Mouse (Mus musculus): ENCODE measurements around the gene Mamld1. TPM values are rescaled to one million over a fixed set of nuclear protein-coding genes. Genes with fewer than 3 reads are reported as not detected.

Gene Mamld1
- polyA plus RNA-seq, 1 experiment from 2014 or later: 9.8 TPM

DNA sequence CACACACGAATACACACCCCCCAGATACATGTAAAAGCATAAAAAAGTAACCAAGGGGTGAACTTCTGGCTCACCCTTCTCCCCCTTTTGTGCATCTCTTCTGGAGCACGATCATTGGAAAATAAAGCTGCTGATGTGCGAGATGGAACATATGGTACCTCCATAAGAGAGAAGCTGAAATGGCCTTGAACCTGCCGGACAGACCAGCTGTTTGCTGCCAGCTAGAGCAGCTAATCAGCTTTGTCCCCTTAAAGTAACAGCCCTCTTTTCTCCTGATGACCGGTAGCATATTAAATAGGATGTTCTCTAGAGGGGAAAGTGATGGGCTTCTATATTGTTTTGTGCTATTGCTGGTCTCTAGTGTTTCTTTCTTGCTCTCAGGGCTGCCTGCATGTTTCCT is 3.2 kb downstream of the Mamld1 start:
- H3K9ac ChIP-seq (replicated peaks; ENCODE audit: low read depth, low read length): no peak overlapping the region
- H3K4me1 ChIP-seq (ENCODE audit: control insufficient read depth, insufficient read depth, low read length): no peaks in the 10 kb centered on the region; the same call in 1 of the 2 replicates
- H3K27me3 ChIP-seq (ENCODE audit: control insufficient read depth, insufficient read depth, low read length): no peaks in the 10 kb centered on the region
- H3K4me3 ChIP-seq (ENCODE audit: low read depth, low read length): no peak overlapping the region
- H3K36me3 ChIP-seq (ENCODE audit: control insufficient read depth, insufficient read depth, low read length): no peaks in the 10 kb centered on the region
- no peak overlapping the region for H3K27ac ChIP-seq (ENCODE audit: low read depth, low read length)
- no peaks in the 10 kb centered on the region for H3K9me3 ChIP-seq (ENCODE audit: control insufficient read depth, low read length)
- H3K4me2 ChIP-seq (ENCODE audit: low read depth, low read length): peak overlapping the region; percentile 59; the same call in 1 of the 2 replicates
- no peak for ATAC-seq (ENCODE audit: low read depth)
- WGBS: 40% methylated on average over 5 of the region's 5 CpGs

DNA sequence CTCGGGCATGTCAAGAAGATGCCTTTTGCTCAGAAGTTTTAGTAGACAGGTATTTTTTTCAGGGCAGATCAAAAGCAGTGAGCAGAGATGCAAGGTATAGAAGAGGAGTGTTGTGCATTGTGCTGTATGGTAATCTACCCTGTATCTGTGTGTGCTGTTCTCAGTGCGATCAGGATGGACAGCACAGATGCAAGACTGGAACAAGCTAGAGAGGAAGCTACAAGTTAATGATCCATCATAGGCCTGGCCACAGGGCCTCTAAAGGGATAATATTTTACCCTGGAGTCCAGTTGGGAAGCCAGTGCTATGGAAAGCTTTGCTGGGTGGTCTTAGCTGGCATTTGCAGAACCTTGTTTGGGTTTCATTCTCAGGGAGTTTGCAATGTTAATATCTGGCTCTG is 6.9 kb downstream of the Mamld1 start:
- no peak overlapping the region for H3K27ac ChIP-seq (ENCODE audit: low read depth, low read length)
- 62% methylated on average over 2 of the region's 2 CpGs for WGBS
- no peaks in the 10 kb centered on the region for H3K9me3 ChIP-seq (ENCODE audit: control insufficient read depth, low read length)
- H3K36me3 ChIP-seq (ENCODE audit: control insufficient read depth, insufficient read depth, low read length): no peaks in the 10 kb centered on the region
- H3K4me2 ChIP-seq (ENCODE audit: low read depth, low read length): no peak overlapping the region
- no peak overlapping the region for H3K9ac ChIP-seq (replicated peaks; ENCODE audit: low read depth, low read length)
- no peak for ATAC-seq (ENCODE audit: low read depth)
- H3K4me1 ChIP-seq (ENCODE audit: control insufficient read depth, insufficient read depth, low read length): no peaks in the 10 kb centered on the region; the same call in 1 of the 2 replicates
- no peak overlapping the region for H3K4me3 ChIP-seq (ENCODE audit: low read depth, low read length)
- no peaks in the 10 kb centered on the region for H3K27me3 ChIP-seq (ENCODE audit: control insufficient read depth, insufficient read depth, low read length)

DNA sequence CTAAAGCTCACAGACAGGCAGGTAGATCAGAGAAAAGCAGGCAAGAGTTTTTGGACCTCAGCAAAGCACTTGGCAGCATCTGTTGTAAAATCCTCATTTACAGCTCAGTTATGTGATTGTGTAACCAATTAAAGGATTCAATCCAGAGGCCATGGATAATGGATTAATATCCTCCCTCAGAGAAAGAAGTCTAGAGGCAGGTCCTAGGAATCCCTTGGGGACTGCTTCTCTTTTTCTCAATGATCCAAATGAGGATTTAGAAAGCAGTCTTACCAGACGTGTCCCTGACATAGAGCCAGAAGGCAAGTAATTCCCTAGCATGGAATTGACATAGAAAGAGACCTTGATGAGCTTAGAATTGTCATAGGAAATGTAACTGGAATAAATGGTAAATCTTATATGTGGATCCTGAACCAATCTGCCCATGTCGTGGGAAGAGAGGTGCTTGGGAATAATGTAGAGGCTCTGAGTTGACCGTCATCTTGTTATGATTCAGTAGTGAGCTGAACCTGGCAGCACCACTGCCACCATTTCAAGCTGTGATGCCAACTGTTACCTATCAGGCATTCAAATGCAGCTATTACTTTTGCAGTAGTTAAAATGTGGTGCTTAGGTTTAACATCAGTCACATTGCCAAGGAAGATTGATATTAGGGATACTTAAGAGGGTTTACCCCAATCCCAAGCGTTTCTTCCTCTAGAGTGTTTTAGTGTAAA is 35.2 kb downstream of the Mamld1 start:
- ATAC-seq (ENCODE audit: low read depth): no peak
- Histone ChIP-seq H3K27ac (ENCODE audit: low read depth, low read length) (no peak overlapping the region), H3K4me1 (ENCODE audit: control insufficient read depth, insufficient read depth, low read length) (no peaks in the 10 kb centered on the region), H3K4me2 (ENCODE audit: low read depth, low read length) (no peak overlapping the region), H3K27me3 (ENCODE audit: control insufficient read depth, insufficient read depth, low read length) (no peaks in the 10 kb centered on the region), H3K9ac (replicated peaks; ENCODE audit: low read depth, low read length) (no peak overlapping the region), H3K4me3 (ENCODE audit: low read depth, low read length) (no peak overlapping the region), H3K36me3 (ENCODE audit: control insufficient read depth, insufficient read depth, low read length) (no peaks in the 10 kb centered on the region), H3K9me3 (ENCODE audit: control insufficient read depth, low read length) (no peaks in the 10 kb centered on the region)
- WGBS: 60% methylated on average over 4 of the region's 4 CpGs

DNA sequence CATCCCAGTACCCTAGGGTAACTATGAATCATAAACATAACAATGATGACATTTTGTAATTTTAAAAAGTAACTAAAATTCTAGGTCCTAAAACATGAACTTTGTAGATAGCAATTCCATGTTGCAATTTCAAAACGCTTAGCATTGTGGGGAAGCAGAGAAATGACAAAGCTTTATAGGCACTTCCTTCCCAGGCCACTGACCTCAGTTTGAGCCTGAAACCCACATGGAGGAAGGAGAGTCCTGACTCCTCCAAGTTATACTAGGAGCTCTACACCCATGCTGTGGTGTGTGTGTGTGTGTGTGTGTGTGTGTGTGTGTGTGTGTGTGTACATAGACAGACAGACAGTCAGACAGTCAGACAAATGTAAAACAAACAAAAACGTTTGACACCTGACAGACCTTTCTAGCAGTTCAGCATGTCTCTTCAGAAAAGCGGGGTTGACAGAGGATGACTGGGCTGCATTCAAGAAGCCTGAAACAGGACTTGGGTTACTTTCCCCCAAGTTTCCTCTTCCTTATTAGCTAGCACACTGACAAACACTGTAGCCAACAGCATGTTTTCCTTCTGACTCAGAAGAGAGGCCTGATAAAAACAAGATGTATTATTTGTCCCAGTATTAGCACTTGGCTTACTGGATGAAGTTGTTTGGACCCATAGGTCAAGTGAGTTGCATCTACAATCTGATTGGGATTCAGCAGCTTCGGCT is 37.5 kb downstream of the Mamld1 start:
- no peaks in the 10 kb centered on the region for H3K4me1 ChIP-seq (ENCODE audit: control insufficient read depth, insufficient read depth, low read length)
- H3K27me3 ChIP-seq (ENCODE audit: control insufficient read depth, insufficient read depth, low read length): no peaks in the 10 kb centered on the region
- no peak overlapping the region for H3K9ac ChIP-seq (replicated peaks; ENCODE audit: low read depth, low read length)
- H3K27ac ChIP-seq (ENCODE audit: low read depth, low read length): no peak overlapping the region
- H3K4me3 ChIP-seq (ENCODE audit: low read depth, low read length): no peak overlapping the region
- H3K36me3 ChIP-seq (ENCODE audit: control insufficient read depth, insufficient read depth, low read length): no peaks in the 10 kb centered on the region
- no peaks in the 10 kb centered on the region for H3K9me3 ChIP-seq (ENCODE audit: control insufficient read depth, low read length)
- H3K4me2 ChIP-seq (ENCODE audit: low read depth, low read length): no peak overlapping the region
- ATAC-seq (ENCODE audit: low read depth): no peak
- whole genome bisulfite sequencing: 67% methylated on average over 4 of the region's 4 CpGs

DNA sequence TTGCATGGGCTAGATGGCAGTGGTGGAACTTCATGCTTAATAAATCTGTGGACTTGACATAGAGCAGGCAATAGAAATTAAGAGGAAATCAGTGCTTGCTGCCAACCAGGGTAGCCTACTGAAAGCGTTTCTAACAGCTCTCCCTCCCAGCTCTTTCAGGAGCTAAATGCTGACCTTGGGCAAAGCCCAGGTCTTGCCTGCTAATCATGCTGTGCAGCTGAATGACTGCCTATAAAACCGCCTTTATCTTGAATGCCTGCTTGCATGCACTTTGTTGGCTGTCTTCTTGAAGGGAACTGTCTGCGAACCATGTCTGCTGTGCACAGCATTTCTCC is 38.0 kb downstream of the Mamld1 start:
- no peaks in the 10 kb centered on the region for H3K4me1 ChIP-seq (ENCODE audit: control insufficient read depth, insufficient read depth, low read length)
- H3K4me3 ChIP-seq (ENCODE audit: low read depth, low read length): no peak overlapping the region
- 21% methylated on average over 3 of the region's 3 CpGs for WGBS
- no peaks in the 10 kb centered on the region for H3K9me3 ChIP-seq (ENCODE audit: control insufficient read depth, low read length)
- H3K27me3 ChIP-seq (ENCODE audit: control insufficient read depth, insufficient read depth, low read length): no peaks in the 10 kb centered on the region
- H3K36me3 ChIP-seq (ENCODE audit: control insufficient read depth, insufficient read depth, low read length): no peaks in the 10 kb centered on the region
- ATAC-seq (ENCODE audit: low read depth): peak; percentile 56; the same call in 1 of the 2 replicates
- H3K27ac ChIP-seq (ENCODE audit: low read depth, low read length): no peak overlapping the region
- no peak overlapping the region for H3K9ac ChIP-seq (replicated peaks; ENCODE audit: low read depth, low read length)
- H3K4me2 ChIP-seq (ENCODE audit: low read depth, low read length): no peak overlapping the region

DNA sequence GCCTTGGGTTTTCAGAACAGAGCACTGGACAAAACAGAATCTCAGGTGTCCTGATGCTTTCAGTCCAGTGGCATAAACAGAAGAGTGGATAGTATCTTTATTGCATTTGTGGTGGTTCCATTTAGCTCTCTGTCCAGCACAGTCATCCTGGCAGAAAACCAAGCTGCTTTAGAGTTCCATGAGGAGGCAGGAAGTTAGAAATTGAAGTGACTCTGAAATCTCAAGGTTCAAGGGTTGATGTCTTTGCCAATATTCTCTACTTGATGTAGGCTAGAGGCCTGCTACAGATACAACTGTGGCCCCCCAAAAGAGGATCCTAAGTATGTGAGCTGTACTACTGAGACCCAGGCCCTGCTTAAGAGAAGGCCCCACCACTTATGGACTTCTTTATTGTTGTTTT is 55.8 kb downstream of the Mamld1 start:
- H3K9ac ChIP-seq (replicated peaks; ENCODE audit: low read depth, low read length): no peak overlapping the region
- H3K4me3 ChIP-seq (ENCODE audit: low read depth, low read length): no peak overlapping the region
- no peak for ATAC-seq (ENCODE audit: low read depth)
- H3K36me3 ChIP-seq (ENCODE audit: control insufficient read depth, insufficient read depth, low read length): no peaks in the 10 kb centered on the region
- no peaks in the 10 kb centered on the region for H3K4me1 ChIP-seq (ENCODE audit: control insufficient read depth, insufficient read depth, low read length)
- no peak overlapping the region for H3K4me2 ChIP-seq (ENCODE audit: low read depth, low read length)
- no peaks in the 10 kb centered on the region for H3K27me3 ChIP-seq (ENCODE audit: control insufficient read depth, insufficient read depth, low read length)
- H3K9me3 ChIP-seq (ENCODE audit: control insufficient read depth, low read length): no peaks in the 10 kb centered on the region
- no peak overlapping the region for H3K27ac ChIP-seq (ENCODE audit: low read depth, low read length)

DNA sequence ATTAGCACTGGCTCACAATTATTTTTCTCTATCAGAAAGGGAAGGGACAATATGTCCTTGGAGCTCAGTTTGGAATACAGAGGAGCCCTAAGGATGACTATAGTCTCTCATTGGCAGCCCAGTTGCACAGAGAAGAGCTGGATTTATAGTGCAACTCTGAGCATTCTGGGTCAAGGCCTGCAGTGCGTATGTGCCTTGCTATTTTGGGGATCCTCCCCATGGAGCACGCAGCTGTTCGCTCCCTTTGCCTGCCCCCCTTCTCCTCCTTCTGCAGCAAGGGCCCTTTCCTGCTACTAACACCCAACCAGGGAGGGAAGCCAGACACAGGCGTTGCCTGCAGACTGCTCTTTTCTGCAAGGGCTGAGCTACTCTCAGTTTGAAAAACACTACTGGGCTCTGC is 56.3 kb downstream of the Mamld1 start:
- no peaks in the 10 kb centered on the region for H3K36me3 ChIP-seq (ENCODE audit: control insufficient read depth, insufficient read depth, low read length)
- 79% methylated on average over 4 of the region's 4 CpGs for WGBS
- no peak for ATAC-seq (ENCODE audit: low read depth)
- H3K9ac ChIP-seq (replicated peaks; ENCODE audit: low read depth, low read length): no peak overlapping the region
- no peaks in the 10 kb centered on the region for H3K4me1 ChIP-seq (ENCODE audit: control insufficient read depth, insufficient read depth, low read length)
- no peaks in the 10 kb centered on the region for H3K9me3 ChIP-seq (ENCODE audit: control insufficient read depth, low read length)
- no peaks in the 10 kb centered on the region for H3K27me3 ChIP-seq (ENCODE audit: control insufficient read depth, insufficient read depth, low read length)
- no peak overlapping the region for H3K4me3 ChIP-seq (ENCODE audit: low read depth, low read length)
- H3K4me2 ChIP-seq (ENCODE audit: low read depth, low read length): no peak overlapping the region
- no peak overlapping the region for H3K27ac ChIP-seq (ENCODE audit: low read depth, low read length)

DNA sequence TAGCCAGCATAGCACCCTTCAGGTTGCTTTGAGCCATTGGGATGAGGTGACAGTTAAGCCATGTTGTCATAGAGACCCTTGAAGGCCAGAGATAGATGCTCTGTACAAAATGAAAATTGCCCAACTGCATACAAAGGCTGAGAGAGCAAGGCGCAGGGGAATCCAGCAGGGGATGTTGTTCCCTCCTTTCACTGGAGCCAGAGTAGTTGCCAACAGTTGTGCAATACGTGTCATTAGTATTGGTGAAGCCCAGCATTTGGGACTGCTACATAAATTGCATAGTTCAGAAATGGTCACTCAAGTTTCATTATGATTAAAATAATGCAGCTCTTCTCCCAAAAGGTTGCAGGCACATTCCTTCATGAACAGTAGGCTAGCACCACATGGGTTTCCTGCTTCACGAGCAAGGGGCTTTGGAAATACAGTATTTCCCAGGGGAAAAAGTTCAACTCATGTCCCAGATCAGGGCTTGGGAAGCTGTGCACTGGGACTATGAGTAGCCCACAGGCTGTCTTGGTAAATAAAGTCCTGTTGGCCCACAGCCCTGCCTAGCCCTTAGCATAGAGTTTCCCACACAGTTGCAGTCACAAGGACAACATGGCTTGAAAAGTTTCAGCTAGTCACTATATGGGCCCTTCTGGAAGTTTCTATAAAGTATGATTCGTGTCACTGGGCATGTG is 58.1 kb downstream of the Mamld1 start:
- WGBS: 85% methylated on average over 4 of the region's 4 CpGs
- no peak overlapping the region for H3K27ac ChIP-seq (ENCODE audit: low read depth, low read length)
- no peaks in the 10 kb centered on the region for H3K36me3 ChIP-seq (ENCODE audit: control insufficient read depth, insufficient read depth, low read length)
- no peaks in the 10 kb centered on the region for H3K4me1 ChIP-seq (ENCODE audit: control insufficient read depth, insufficient read depth, low read length)
- H3K27me3 ChIP-seq (ENCODE audit: control insufficient read depth, insufficient read depth, low read length): no peaks in the 10 kb centered on the region
- H3K9me3 ChIP-seq (ENCODE audit: control insufficient read depth, low read length): no peaks in the 10 kb centered on the region
- H3K9ac ChIP-seq (replicated peaks; ENCODE audit: low read depth, low read length): no peak overlapping the region
- no peak overlapping the region for H3K4me3 ChIP-seq (ENCODE audit: low read depth, low read length)
- H3K4me2 ChIP-seq (ENCODE audit: low read depth, low read length): no peak overlapping the region
- no peak for ATAC-seq (ENCODE audit: low read depth)

DNA sequence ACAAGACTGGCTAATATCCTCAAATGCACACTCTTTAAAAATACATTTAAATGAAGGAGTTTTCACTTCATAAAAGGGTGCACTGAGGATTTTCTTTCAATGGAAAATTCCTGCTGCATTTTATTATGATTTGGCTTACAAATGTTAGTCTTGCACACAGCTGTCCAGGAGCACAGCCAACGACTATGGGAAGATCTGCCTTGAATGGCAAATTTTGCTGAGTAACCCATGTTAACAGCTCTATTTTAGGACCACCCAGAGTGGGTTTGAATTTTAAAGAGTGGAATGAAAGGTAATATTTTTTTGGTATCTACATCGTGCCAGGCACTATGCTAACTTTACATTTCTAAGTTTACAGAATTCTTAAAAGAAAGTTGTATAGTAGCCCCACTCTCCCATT is 60.3 kb downstream of the Mamld1 start:
- H3K9ac ChIP-seq (replicated peaks; ENCODE audit: low read depth, low read length): no peak overlapping the region
- ATAC-seq (ENCODE audit: low read depth): no peak
- no peaks in the 10 kb centered on the region for H3K4me1 ChIP-seq (ENCODE audit: control insufficient read depth, insufficient read depth, low read length)
- no peak overlapping the region for H3K4me2 ChIP-seq (ENCODE audit: low read depth, low read length)
- H3K27ac ChIP-seq (ENCODE audit: low read depth, low read length): no peak overlapping the region
- H3K27me3 ChIP-seq (ENCODE audit: control insufficient read depth, insufficient read depth, low read length): no peaks in the 10 kb centered on the region
- H3K9me3 ChIP-seq (ENCODE audit: control insufficient read depth, low read length): no peaks in the 10 kb centered on the region
- H3K4me3 ChIP-seq (ENCODE audit: low read depth, low read length): no peak overlapping the region
- WGBS: 61% methylated on average over 2 of the region's 2 CpGs
- H3K36me3 ChIP-seq (ENCODE audit: control insufficient read depth, insufficient read depth, low read length): no peaks in the 10 kb centered on the region
